Mouse (Mus musculus): Measurements from ENCODE around the gene Lmo7. TPM values are rescaled to one million over a fixed set of nuclear protein-coding genes. Genes with fewer than 3 reads are reported as not detected.

The Lmo7 gene
- polyA plus RNA-seq, 1 experiment from 2014 or later, result 18.0 TPM

- WGBS, result 94% methylated on average over 6 of the region's 6 CpGs
- no peak overlapping the region for H3K4me3 ChIP-seq (ENCODE audit: low read depth, low read length)
- H3K9ac ChIP-seq (replicated peaks; ENCODE audit: low read depth, low read length), result no peak overlapping the region
- no peak overlapping the region for H3K27ac ChIP-seq (ENCODE audit: low read length)
- no peaks in the 10 kb centered on the region for H3K4me1 ChIP-seq (ENCODE audit: control insufficient read depth, insufficient read depth, low read length)
- no peak overlapping the region for H3K4me2 ChIP-seq (replicated peaks; ENCODE audit: low read depth, low read length)
- no peaks in the 10 kb centered on the region for H3K27me3 ChIP-seq (ENCODE audit: control insufficient read depth, insufficient read depth, low read length)
- no peaks in the 10 kb centered on the region for H3K36me3 ChIP-seq (ENCODE audit: control insufficient read depth, insufficient read depth, low read length)
- no peaks in the 10 kb centered on the region for H3K9me3 ChIP-seq (ENCODE audit: control insufficient read depth, low read depth, low read length)
- ATAC-seq (ENCODE audit: insufficient number of reproducible peaks, insufficient read depth, low FRiP score, low read depth), result no peak
These were observed 42.0 kb downstream of the Lmo7 start for GRCm38 (mm10) chr14:101771756-101772155.

GRCm38 (mm10) chr14:101774631-101775030, 44.9 kb downstream of the Lmo7 start:
- H3K27me3 ChIP-seq (ENCODE audit: control insufficient read depth, insufficient read depth, low read length), result no peaks in the 10 kb centered on the region
- no peak for ATAC-seq (ENCODE audit: insufficient number of reproducible peaks, insufficient read depth, low FRiP score, low read depth)
- no peak overlapping the region for H3K4me3 ChIP-seq (ENCODE audit: low read depth, low read length)
- H3K36me3 ChIP-seq (ENCODE audit: control insufficient read depth, insufficient read depth, low read length), result no peaks in the 10 kb centered on the region
- no peaks in the 10 kb centered on the region for H3K9me3 ChIP-seq (ENCODE audit: control insufficient read depth, low read depth, low read length)
- no peak overlapping the region for H3K4me2 ChIP-seq (replicated peaks; ENCODE audit: low read depth, low read length)
- no peak overlapping the region for H3K27ac ChIP-seq (ENCODE audit: low read length)
- H3K4me1 ChIP-seq (ENCODE audit: control insufficient read depth, insufficient read depth, low read length), result no peaks in the 10 kb centered on the region
- 46% methylated on average over 4 of the region's 4 CpGs for WGBS
- no peak overlapping the region for H3K9ac ChIP-seq (replicated peaks; ENCODE audit: low read depth, low read length)

GRCm38 (mm10) chr14:101776296-101777128, 46.8 kb downstream of the Lmo7 start:
- Histone ChIP-seq H3K9ac (replicated peaks; ENCODE audit: low read depth, low read length) (no peak overlapping the region), H3K9me3 (ENCODE audit: control insufficient read depth, low read depth, low read length) (no peaks in the 10 kb centered on the region), H3K36me3 (ENCODE audit: control insufficient read depth, insufficient read depth, low read length) (no peaks in the 10 kb centered on the region), H3K4me3 (ENCODE audit: low read depth, low read length) (no peak overlapping the region), H3K4me1 (ENCODE audit: control insufficient read depth, insufficient read depth, low read length) (no peaks in the 10 kb centered on the region), H3K27ac (ENCODE audit: low read length) (no peak overlapping the region), H3K27me3 (ENCODE audit: control insufficient read depth, insufficient read depth, low read length) (no peaks in the 10 kb centered on the region), H3K4me2 (replicated peaks; ENCODE audit: low read depth, low read length) (no peak overlapping the region)
- WGBS, result 24% methylated on average over 4 of the region's 4 CpGs
- no peak for ATAC-seq (ENCODE audit: insufficient number of reproducible peaks, insufficient read depth, low FRiP score, low read depth)

- H3K4me3 ChIP-seq (ENCODE audit: low read depth, low read length), result no peak overlapping the region
- H3K9ac ChIP-seq (replicated peaks; ENCODE audit: low read depth, low read length), result no peak overlapping the region
- no peak overlapping the region for H3K27ac ChIP-seq (ENCODE audit: low read length)
- H3K4me2 ChIP-seq (replicated peaks; ENCODE audit: low read depth, low read length), result no peak overlapping the region
- no peaks in the 10 kb centered on the region for H3K9me3 ChIP-seq (ENCODE audit: control insufficient read depth, low read depth, low read length)
- no peaks in the 10 kb centered on the region for H3K36me3 ChIP-seq (ENCODE audit: control insufficient read depth, insufficient read depth, low read length)
- H3K27me3 ChIP-seq (ENCODE audit: control insufficient read depth, insufficient read depth, low read length), result no peaks in the 10 kb centered on the region
- H3K4me1 ChIP-seq (ENCODE audit: control insufficient read depth, insufficient read depth, low read length), result no peaks in the 10 kb centered on the region
- WGBS, result 45% methylated on average over 3 of the region's 3 CpGs
- ATAC-seq (ENCODE audit: insufficient number of reproducible peaks, insufficient read depth, low FRiP score, low read depth), result no peak
These were observed 47.4 kb downstream of the Lmo7 start for GRCm38 (mm10) chr14:101777129-101777493.

- Histone ChIP-seq H3K27ac (ENCODE audit: low read length) (no peak overlapping the region), H3K27me3 (ENCODE audit: control insufficient read depth, insufficient read depth, low read length) (no peaks in the 10 kb centered on the region), H3K9ac (replicated peaks; ENCODE audit: low read depth, low read length) (no peak overlapping the region), H3K36me3 (ENCODE audit: control insufficient read depth, insufficient read depth, low read length) (no peaks in the 10 kb centered on the region), H3K4me1 (ENCODE audit: control insufficient read depth, insufficient read depth, low read length) (no peaks in the 10 kb centered on the region), H3K4me2 (replicated peaks; ENCODE audit: low read depth, low read length) (no peak overlapping the region), H3K4me3 (ENCODE audit: low read depth, low read length) (no peak overlapping the region), H3K9me3 (ENCODE audit: control insufficient read depth, low read depth, low read length) (no peaks in the 10 kb centered on the region)
- ATAC-seq (ENCODE audit: insufficient number of reproducible peaks, insufficient read depth, low FRiP score, low read depth), result no peak
- WGBS, result 89% methylated on average over 3 of the region's 3 CpGs
These were observed 48.7 kb downstream of the Lmo7 start for GRCm38 (mm10) chr14:101778426-101778825.

GRCm38 (mm10) chr14:101780016-101780415, 50.3 kb downstream of the Lmo7 start:
- H3K4me1 ChIP-seq (ENCODE audit: control insufficient read depth, insufficient read depth, low read length), result no peaks in the 10 kb centered on the region
- H3K27me3 ChIP-seq (ENCODE audit: control insufficient read depth, insufficient read depth, low read length), result no peaks in the 10 kb centered on the region
- no peak overlapping the region for H3K4me3 ChIP-seq (ENCODE audit: low read depth, low read length)
- no peak overlapping the region for H3K9ac ChIP-seq (replicated peaks; ENCODE audit: low read depth, low read length)
- WGBS, result 73% methylated on average over 10 of the region's 10 CpGs
- no peaks in the 10 kb centered on the region for H3K9me3 ChIP-seq (ENCODE audit: control insufficient read depth, low read depth, low read length)
- no peak overlapping the region for H3K4me2 ChIP-seq (replicated peaks; ENCODE audit: low read depth, low read length)
- H3K27ac ChIP-seq (ENCODE audit: low read length), result no peak overlapping the region
- H3K36me3 ChIP-seq (ENCODE audit: control insufficient read depth, insufficient read depth, low read length), result no peaks in the 10 kb centered on the region
- 0 out of 2 replicates have a peak, but pooled peaks have one; percentile 30 for ATAC-seq (ENCODE audit: insufficient number of reproducible peaks, insufficient read depth, low FRiP score, low read depth)

- ATAC-seq (ENCODE audit: insufficient number of reproducible peaks, insufficient read depth, low FRiP score, low read depth), result no peak
These were observed 51.5 kb downstream of the Lmo7 start for GRCm38 (mm10) chr14:101781219-101781618.

GRCm38 (mm10) chr14:101781943-101782510, 52.3 kb downstream of the Lmo7 start:
- ATAC-seq (ENCODE audit: insufficient number of reproducible peaks, insufficient read depth, low FRiP score, low read depth), result no peak
- WGBS, result 19% methylated on average over 3 of the region's 3 CpGs
- H3K9ac ChIP-seq (replicated peaks; ENCODE audit: low read depth, low read length), result no peak overlapping the region
- no peak overlapping the region for H3K4me2 ChIP-seq (replicated peaks; ENCODE audit: low read depth, low read length)
- H3K27ac ChIP-seq (ENCODE audit: low read length), result no peak overlapping the region
- no peaks in the 10 kb centered on the region for H3K27me3 ChIP-seq (ENCODE audit: control insufficient read depth, insufficient read depth, low read length)
- H3K4me3 ChIP-seq (ENCODE audit: low read depth, low read length), result no peak overlapping the region
- H3K9me3 ChIP-seq (ENCODE audit: control insufficient read depth, low read depth, low read length), result no peaks in the 10 kb centered on the region
- H3K4me1 ChIP-seq (ENCODE audit: control insufficient read depth, insufficient read depth, low read length), result no peaks in the 10 kb centered on the region
- no peaks in the 10 kb centered on the region for H3K36me3 ChIP-seq (ENCODE audit: control insufficient read depth, insufficient read depth, low read length)

More at GRCm38 (mm10) chr14:101781219-101781618, 51.5 kb downstream of the Lmo7 start:
- Histone ChIP-seq H3K9ac (replicated peaks; ENCODE audit: low read depth, low read length) (no peak overlapping the region), H3K4me2 (replicated peaks; ENCODE audit: low read depth, low read length) (no peak overlapping the region), H3K36me3 (ENCODE audit: control insufficient read depth, insufficient read depth, low read length) (no peaks in the 10 kb centered on the region), H3K27ac (ENCODE audit: low read length) (no peak overlapping the region), H3K27me3 (ENCODE audit: control insufficient read depth, insufficient read depth, low read length) (no peaks in the 10 kb centered on the region), H3K4me1 (ENCODE audit: control insufficient read depth, insufficient read depth, low read length) (no peaks in the 10 kb centered on the region), H3K4me3 (ENCODE audit: low read depth, low read length) (no peak overlapping the region), H3K9me3 (ENCODE audit: control insufficient read depth, low read depth, low read length) (no peaks in the 10 kb centered on the region)
- 63% methylated on average over 11 of the region's 11 CpGs for WGBS

Data from stomach, embryonic 14.5 days (tissue).